Mouse (Mus musculus) urinary bladder, postnatal 10 days (tissue): ENCODE results near the gene Lysmd1.

Experiments
- DNase-seq: peaks from one replicate; pipeline ENCODE4 v3.0.0; 2022; ENCODE audit warnings: low spot score

Gene Lysmd1

DNA sequence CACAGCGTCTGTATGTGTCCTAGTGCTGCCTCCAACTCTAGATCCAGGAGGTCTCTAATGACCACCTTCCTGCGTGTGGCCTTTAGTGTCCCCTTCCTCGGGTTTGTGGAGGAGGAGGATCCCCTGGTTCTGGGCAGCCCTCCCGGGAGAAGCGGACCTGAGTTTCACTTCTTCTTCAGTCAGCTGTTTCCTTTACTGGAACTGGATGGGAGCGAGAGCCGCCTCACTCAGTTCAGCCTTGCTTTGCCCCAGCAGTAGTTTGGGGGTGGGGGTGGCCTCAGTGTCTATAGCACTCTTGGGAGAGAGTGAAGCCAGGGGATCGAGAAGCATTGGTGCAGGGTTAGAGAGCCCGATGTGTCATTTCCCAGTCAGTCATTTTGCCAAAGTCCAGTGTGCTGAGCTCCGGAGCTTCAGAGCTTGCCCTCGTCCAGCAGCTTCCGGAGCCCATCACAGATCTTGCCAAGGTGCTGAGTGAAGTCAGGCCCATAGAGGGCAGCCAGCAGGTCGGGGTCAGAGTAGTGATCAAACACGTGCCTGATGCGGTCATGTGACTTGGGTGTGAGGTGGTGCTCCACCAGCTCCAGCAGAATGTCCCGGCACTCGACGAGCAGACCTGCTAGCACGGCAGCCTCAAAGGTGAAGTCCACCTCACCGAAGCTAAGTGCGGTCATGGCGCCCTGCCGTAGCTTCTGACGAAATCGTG, 5.8 kb downstream of the Lysmd1 start:
- no peak for DNase-seq

DNA sequence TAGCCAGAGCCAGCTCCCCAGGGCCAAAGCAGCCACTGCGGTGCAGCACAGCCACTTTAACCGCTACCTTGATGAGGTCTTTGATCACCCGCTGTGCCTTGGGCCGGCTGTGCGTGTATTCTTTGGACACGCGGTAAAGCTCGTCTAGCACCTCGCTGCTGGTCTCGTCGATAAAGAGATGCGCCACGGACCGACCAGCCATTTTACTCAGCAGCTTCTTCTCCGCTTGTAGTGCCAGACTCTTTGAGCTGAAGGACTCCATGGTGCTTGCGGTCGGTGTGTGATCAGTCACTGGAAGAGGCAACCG, 6.4 kb downstream of the Lysmd1 start:
- DNase-seq, result no peak

DNA sequence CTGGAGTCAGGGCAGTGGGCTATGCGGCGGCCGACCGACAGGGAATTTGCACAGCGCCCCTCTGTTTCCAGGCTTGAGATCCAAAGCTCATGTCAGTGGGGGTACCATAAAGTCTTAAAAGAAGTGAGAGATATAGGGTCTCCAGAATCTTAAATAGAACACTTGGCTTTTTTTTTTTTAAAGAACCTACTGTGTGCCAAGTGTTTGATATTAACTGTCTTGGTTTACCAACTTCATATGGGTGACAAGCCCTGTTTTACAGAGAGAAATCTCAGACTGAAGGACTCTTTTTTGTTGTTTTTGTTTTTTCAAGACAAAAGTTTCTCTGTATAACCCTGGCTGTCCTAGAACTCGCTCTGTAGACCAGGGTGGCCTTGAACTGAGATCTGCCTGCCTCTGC, 6.9 kb downstream of the Lysmd1 start:
- no peak for DNase-seq

DNA sequence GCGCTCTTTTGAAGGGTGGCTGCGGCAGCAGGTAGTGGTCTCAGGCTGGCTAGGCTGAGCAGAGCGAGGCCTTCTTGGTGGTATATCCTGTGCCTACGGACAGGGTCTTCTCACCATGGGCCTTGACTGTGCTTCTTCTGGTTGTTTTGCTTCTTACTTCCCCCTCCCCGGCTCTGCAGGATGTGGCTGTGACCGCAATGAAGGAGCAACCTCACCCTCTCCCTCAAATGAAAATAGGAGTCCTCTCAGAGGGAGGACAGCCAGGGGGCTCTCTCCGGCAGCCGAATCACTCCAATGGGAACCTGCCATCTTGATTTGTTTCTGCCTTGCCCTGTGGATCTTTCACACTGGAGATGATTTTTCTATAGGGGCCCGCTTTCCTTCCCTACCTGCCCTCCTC, 7.6 kb downstream of the Lysmd1 start:
- DNase-seq, result no peak

DNA sequence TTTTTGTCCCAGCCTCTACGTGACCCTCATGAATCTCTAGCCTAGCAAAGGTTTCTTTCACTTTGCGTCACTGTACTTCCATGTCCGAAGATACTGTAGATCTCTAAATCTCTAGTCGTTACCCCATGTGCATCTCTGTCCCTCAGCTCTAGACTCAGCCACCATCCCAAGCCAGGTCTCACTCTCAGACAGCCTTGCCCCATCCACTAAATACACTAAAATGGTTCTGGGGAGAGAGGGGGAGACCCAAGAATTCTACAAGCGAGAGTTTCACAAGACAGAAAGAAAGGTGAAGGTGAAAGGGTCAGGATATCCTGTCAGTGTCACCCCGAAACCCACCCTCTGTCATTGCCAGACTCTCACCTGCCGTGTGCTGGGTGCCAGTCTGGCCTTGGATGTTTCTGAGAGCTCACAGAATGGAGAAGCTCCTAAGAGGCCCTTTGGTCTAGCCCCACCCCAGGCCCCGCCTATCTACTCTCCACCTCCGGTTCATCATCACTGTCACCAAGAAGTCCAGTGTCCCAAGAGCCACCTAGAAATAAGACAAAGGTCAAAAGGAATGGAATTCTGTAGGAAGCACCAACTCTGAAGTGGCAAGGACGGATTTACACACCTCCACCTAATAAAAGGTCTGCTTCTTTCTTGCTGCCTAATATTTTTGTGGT, 8.2 kb downstream of the Lysmd1 start, which contains the start of gene Tnfaip8l2:
Tnfaip8l2 (minus strand) TSS at position 409 of the 665 bp plus-strand sequence.
- no peak for DNase-seq

DNA sequence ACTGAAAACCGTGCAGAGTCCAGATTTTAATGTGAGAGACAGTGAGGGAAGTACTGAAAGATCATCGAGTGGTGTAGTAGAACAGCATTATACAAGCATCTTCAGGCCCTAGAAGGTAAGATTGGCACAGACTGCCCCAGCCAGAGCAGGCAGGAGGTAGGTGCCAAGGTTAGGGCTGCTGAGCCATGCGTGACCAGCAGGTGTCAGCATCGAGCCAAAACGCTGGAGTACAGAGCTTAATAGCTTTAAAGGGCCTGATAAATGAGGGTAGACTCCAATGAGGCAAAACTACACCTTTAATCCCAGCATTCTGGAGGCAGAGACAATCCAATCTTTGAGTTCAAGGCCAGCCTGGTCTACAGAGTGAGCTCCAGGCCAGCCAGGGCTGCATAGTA, 8.7 kb downstream of the Lysmd1 start:
- peak; percentile 58 for DNase-seq

DNA sequence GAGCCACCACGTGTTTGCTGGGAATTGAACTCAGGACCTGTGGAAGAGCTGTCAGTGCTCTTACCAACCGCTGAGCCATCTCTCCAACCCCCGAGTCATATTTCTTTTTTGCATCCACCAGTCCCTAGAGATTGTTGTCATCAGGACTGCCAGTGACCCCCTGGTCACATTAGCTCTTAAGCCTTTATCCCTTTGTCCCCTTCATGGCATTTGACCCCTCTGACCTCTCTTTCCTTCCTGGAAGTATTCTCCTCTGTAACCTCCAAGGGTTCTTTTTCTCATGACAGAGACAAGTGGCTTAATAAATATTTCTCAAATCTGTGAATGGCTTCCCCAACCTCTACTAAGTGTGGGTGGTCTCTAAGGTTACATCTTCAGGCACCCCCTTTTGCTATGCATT, 14.0 kb downstream of the Lysmd1 start:
- no peak for DNase-seq

DNA sequence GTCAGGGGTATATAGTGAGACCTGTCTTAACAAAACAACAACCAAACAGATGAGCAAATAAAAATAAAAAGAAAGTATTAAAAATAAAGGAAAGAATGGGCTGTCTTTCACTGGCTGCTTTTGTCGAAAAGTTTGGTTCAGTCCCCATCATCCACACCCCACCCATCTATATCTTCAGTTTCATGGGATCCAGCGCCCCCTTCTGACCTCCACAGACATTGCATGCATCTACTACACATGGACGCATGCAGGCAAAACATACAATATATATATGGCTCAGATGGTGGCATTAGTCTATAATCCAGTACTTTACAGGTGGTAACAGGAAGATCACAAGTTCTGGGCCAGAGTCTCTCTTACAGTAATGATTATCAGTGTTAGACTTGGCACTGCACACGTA, 20.0 kb downstream of the Lysmd1 start:
- no peak for DNase-seq

DNA sequence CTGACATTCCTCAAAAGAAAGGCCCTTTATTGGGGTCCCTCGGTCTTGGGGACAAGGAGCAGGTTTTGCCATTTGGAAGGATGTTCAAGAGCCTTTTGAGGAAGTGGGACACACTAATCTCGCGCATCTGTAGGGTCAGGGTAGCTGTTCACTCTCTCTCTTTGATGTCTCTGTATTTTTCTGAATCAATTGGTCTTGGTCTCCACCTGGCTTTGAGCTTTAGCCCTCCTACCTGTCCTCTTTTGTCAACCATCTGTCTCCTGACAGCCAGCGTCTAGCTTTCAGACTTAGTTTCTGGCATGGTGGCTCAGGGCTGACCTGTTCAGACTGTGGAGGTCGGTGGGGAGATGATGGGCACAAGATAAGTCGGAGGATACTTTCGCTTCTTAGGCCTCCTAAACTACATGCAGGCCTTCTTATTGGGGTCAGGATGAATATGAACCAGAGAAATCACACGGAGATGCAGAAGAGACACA, 25.7 kb downstream of the Lysmd1 start:
- no peak for DNase-seq

DNA sequence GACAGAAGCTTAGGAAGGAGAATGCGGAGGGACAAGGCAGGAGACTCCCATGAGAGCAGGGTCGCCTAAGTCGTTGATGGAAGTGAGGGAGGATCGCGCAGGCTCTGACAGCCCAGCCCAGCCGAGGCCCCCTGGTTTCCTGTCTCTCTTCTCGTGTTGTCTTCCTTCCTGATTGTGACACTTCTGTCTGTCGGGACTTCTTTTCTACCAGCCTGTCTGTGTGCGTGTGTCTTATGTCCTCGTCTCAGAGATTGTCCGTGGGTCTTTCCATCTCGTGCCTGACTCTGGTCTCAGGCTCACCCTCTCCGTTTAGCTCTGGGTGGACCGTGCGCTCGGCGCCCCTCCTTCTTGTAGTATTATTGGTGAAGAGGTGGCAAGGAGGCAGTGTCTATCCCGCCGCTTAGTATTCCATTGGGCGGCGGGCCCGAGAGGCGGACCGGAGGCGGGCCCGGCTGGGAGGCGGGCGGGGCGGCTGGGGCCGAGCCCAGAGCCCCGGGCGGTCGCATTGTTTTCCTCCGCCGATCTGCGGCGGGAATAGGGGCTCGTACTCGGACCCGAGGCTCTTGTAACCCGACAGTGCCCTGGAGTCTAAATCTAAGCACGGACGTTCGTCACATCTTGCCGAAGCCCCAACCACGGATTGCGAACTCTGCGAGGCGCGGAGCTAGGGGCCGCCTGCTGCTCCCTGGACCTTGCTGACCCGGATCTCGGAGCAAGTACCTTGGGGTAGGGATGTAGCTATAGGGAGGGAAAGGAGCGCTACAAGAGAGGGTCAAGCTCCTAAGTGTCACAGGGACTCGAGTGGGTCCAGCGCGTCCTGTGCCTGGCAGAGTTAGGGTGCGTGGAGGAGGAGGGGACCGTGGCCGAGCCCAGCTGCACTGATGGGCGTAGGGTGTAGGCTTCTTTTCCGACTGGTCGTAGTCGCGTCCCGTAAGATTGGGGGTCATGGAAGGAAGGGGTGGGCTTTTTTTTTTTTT, 26.4 kb downstream of the Lysmd1 start, which contains the start of gene Sema6c:
Sema6c (plus strand) TSS at position 471 of the 977 bp plus-strand sequence.
- DNase-seq, result peak; percentile 52

DNA sequence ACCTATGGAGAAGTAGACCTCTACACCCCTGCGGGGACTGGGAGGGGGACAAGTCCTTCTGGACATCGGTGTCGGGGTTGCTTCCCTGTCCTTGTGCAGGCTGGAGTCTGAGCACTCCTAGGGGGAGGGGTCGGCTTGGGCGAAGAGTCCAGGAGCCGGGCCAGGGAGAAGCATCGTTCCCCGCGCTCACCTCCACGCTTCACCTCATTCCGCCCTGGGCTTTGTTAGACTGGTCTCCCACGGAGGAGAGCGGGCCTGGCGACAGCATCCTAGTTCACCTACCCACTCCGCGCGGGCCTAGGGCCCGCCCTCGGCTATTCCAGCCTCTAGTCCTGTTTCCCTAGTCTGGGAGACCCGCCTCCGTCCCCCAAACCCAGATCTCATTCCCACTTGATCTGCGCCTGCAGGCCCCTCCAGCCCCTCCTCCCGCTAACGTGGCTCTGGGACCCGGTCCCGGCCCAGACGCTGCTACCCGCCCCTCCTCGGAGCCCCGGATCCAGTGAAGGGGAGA, 27.2 kb downstream of the Lysmd1 start:
- no peak for DNase-seq

DNA sequence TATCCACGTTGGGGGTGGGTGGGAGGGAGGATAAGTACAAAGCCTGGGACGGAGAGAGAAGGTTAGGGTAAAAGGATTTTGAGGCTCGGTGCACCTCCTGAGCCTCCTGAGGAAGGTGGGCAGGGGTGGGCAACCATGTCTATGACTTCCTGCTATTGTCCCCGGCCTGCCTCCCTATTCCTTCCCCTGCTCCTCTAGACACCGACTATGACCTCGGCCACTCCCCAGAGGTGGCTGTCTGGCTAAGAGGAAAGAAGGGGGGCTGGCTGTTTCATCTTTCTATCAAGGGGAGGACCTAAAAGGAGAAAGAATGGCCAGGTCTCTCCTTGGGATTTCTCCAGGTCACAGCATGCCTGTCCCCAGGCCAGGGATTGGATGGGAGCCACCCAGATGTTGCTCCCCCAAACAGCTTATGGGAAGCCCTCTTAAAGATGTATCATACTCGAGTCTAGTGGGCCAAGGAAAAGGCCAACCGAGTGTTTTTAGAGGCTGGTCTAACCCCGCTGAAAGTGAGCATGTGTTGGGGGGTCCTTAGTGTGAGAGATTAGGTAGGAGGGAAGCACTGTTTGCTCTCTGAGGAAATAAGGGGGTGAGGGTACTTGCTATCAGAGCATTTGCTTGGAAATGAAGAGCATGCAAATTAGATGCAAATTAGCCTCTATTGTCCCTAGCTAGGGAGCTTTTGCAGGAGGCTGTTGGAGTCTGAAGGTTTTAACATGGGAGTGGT, 27.9 kb downstream of the Lysmd1 start:
- DNase-seq, result no peak

DNA sequence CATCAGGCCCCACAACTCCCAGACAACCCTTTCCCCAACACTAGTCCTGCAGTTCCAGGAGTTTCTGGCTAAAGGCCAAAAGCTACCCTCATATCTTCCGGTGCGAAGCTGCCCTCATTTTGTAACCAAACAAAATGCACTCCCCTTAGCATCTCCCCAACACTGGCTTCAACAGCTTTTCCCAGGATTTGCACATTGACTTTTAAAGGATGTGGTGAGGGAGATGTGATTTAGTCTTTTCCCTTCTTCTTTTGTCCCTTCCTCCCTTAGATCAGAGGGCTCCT, 28.4 kb downstream of the Lysmd1 start:
- no peak for DNase-seq

DNA sequence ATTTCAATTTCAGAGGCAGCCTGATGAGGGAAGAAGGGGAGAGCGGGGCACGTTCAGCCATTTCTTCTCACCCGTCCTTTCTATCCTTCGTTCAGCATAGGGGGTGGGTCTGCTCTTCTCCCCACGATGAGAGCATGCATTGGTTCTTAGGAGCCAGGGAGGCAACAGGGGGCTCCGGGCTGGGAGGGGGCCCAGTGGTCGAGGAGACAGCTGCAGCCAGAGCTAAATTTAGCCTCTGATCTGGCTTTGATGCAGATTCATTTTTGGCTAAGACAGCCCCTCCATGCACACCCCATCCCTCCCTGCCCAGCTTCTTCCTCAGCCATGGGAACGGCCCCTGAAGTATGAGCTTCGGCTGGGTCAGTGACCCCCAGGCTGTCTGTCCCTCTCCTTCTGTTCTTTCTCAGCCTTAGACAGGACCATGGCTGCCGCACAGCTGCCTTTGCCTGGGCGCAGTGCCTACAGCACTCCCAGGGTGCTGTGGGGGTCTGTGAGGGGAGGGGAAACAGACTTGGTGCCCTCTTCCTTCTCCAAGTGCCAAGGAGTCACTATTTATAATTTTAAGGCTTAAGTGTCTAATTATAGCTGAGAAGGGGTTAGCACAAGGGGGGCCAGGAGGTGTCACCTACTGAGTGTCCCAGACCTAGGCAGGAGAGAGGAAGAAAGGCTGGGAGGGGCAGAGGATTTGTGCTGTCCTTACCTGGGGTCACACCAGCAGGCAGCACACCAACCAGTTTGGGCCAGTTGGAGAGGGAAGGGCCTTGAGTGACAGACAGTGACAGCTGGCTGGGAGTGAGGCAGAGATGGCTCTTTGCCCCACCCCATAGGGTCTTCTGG, 29.7 kb downstream of the Lysmd1 start:
- no peak for DNase-seq

DNA sequence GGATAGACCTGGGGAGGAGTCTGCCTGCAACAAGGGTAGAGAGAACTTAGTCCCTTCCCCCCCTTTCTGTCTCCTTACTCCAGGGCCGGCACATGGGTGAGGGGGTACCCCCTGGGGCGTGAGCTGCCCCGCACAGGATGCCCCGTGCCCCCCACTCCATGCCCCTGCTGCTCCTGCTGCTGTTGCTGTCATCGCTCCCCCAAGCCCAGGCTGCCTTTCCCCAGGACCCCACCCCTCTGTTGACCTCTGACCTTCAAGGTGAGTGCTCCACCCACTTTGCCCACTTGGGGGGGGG, 30.3 kb downstream of the Lysmd1 start:
- no peak for DNase-seq

DNA sequence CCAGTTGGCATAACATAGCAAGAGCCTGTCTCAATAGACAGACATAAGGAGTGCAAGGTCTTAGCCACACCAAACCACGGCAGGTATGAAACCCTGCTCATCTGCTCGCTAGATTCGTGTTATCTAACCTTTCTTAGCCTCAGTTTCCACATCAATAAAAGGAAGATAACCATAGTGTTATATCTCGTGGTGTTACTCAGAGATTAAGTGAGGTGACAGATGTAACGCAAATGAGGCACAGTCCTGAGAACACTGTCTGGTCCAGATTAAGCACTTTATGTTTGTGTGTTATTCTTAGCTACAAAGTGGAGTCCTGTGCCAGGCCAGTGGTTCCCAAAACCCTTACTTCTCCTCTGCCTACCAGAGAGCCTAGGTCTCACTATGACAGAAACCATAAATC, 31.0 kb downstream of the Lysmd1 start:
- DNase-seq, result no peak

DNA sequence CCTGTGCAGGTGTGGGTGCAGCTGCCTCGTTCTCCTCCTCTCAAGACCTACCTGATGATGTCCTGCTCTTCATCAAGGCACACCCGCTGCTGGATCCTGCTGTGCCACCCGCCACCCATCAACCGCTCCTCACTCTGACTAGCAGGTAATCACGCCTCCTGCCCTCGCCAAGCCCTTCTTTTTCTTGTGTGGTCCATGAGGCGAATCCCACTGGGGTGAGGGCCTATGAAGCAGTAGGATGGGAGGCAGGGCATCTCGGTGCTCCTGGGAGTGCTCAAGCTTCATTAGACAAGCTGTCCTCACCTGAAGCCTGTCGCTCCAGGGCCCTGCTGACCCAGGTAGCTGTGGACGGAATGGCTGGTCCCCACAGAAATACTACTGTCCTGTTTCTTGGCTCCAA, 36.1 kb downstream of the Lysmd1 start:
- no peak for DNase-seq

DNA sequence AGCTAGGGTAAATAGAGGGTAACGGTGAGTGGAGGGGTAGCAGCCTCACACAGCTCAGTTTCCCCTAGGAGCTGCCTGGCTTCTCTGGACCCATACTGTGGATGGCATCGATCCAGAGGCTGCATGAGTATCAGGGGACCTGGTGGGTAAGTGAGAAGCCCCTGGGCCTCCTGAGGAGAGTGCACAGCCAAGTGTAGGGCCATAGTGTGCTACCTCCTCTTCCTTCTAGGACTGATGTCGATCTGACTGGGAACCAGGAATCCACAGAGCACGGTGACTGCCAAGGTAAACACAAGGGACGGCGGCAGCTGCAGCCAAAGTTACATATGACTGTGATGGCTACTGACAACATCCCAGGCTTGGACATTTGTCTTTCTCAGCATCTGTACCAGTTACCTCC, 37.2 kb downstream of the Lysmd1 start:
- no peak for DNase-seq

DNA sequence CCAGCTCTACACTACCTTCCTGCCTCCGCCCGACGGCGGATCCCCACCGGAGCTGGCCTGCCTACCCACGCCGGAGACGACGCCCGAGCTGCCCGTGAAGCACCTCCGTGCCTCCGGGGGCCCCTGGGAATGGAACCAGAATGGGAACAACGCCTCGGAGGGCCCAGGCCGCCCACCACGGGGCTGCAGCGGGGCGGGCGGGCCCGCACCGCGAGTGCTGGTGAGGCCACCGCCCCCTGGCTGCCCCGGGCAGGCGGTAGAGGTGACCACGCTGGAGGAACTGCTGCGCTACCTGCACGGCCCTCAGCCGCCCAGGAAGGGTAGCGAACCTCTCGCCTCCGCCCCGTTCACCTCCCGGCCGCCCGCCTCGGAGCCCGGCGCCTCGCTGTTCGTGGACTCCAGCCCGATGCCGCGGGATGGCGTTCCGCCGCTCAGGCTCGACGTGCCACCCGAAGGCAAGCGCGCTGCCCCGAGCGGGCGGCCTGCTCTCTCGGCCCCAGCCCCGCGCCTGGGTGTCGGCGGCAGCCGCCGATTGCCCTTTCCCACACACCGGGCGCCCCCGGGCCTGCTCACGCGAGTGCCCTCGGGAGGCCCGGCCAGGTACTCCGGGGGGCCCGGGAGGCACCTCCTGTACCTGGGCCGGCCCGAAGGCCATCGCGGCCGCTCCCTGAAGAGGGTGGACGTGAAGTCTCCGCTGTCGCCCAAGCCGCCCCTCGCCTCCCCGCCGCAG, 38.8 kb downstream of the Lysmd1 start:
- DNase-seq, result no peak

DNA sequence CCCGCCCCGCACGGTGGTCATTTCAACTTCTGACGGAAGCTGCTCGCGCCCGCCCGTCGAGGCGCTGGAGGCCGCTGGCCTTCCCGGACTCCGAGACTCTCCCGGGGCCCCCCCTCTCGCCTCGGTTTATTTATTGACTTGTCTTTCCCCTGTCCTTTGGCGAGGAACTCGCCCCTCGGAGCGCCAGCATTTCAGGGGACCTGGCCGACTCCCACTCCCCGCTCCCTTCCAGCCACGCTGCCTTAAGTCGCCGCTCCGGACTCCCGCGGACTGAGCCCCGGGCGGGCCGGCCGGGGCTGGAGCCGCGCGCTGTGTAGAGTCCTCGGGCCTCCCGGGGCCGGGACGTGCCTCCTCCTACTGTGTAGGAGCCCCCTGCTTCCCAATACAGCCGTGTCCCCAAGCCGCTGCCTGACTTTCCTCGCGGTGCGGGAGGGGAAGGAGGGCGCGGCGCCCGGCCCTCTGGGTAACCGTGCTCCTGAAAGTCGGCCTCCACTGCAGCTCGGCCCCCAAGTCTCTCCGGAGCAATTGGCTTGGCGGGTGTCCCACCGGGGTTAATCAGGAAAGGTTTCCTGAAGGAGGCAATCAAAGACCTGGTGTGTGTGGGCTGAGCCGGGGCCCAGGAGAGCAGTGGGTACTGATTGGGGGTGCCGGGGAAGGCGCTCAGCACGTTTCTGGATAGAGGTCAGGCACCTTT, 39.5 kb downstream of the Lysmd1 start:
- no peak for DNase-seq
